Mouse (Mus musculus) embryonic facial prominence, embryonic 12.5 days (tissue): ENCODE data around the gene Ckm. TPM values are rescaled to one million over a fixed set of nuclear protein-coding genes. Genes with fewer than 3 reads are reported as not detected.

ENCODE experiments used
- ATAC-seq: fragments of 200-750 bp; cut with Nextera tagmentation; 2 replicates; pipeline ENCODE4 v1.8.0; 2017; ENCODE audit not compliant: insufficient number of reproducible peaks, insufficient read depth, low FRiP score, low TSS enrichment
- H3K27ac ChIP-seq: fragments of 300-500 bp; sonication (generic); 2 replicates; pipeline ENCODE4 v1.5.1; 2016; ENCODE audit warnings: mild to moderate bottlenecking
- H3K27me3 ChIP-seq: fragments of 300-500 bp; sonication (generic); 2 replicates; pipeline ENCODE4 v1.6.1; 2016; ENCODE audit warnings: mild to moderate bottlenecking, moderate library complexity
- H3K36me3 ChIP-seq: fragments of 300-500 bp; sonication (generic); 2 replicates; pipeline ENCODE4 v1.6.1; 2016; ENCODE audit warnings: mild to moderate bottlenecking
- H3K4me1 ChIP-seq: fragments of 300-500 bp; sonication (generic); 2 replicates; pipeline ENCODE4 v1.6.1; 2016
- H3K4me2 ChIP-seq: fragments of 300-500 bp; sonication (generic); replicated peaks from 2 replicates; pipeline ENCODE4 v1.6.1; 2016; ENCODE audit warnings: mild to moderate bottlenecking, moderate library complexity
- H3K4me3 ChIP-seq: fragments of 300-500 bp; sonication (generic); 2 replicates; pipeline ENCODE4 v1.5.1; 2016; ENCODE audit warnings: mild to moderate bottlenecking
- H3K9ac ChIP-seq: fragments of 300-500 bp; sonication (generic); 2 replicates; pipeline ENCODE4 v1.6.1; 2016; ENCODE audit warnings: mild to moderate bottlenecking, moderate library complexity
- H3K9me3 ChIP-seq: fragments of 300-500 bp; sonication (generic); 2 replicates; pipeline ENCODE4 v1.6.1; 2016; ENCODE audit warnings: mild to moderate bottlenecking, moderate library complexity
- WGBS: fragments of 180-500 bp; shearing (Covaris S2); methylation state at CpG from one replicate; pipeline ENCODE4 v1.1.7; 2016; 5-methylcytosine and 5-hydroxymethylcytosine counted together
- polyA plus RNA-seq: library from polyadenylated mRNA; unstranded; fragments of >200 nt; fragmentation: Nextera tagmentation; extraction: Ambion mirVana; gene quantifications from 2 replicates; pipeline ENCODE4 v1.2.1, GENCODE M21; 2016

Ckm gene
- polyA plus RNA-seq, 1 experiment from 2014 or later, result 0.52 TPM

- 87% methylated on average over 9 of the region's 9 CpGs for WGBS
- H3K9ac ChIP-seq, result no peak overlapping the region
- ATAC-seq, result no peak
- no peaks in the 10 kb centered on the region for H3K9me3 ChIP-seq
- H3K4me3 ChIP-seq, result no peak overlapping the region
- H3K4me2 ChIP-seq, result no peak overlapping the region
- H3K4me1 ChIP-seq, result no peaks in the 10 kb centered on the region
- no peak overlapping the region for H3K27ac ChIP-seq
- H3K36me3 ChIP-seq, result peaks cover 82% of the 10 kb centered on the region
- no peaks in the 10 kb centered on the region for H3K27me3 ChIP-seq
Measured at GRCm38 (mm10) chr7:19441448-19442091, 37.0 kb downstream of the Ckm start.

- no peak overlapping the region for H3K27ac ChIP-seq
- no peak overlapping the region for H3K9ac ChIP-seq
- no peak for ATAC-seq
- H3K36me3 ChIP-seq, result peaks cover 84% of the 10 kb centered on the region
- H3K4me3 ChIP-seq, result no peak overlapping the region
- H3K27me3 ChIP-seq, result no peaks in the 10 kb centered on the region
- no peaks in the 10 kb centered on the region for H3K9me3 ChIP-seq
- WGBS, result 42% methylated on average over 3 of the region's 3 CpGs
- no peak overlapping the region for H3K4me2 ChIP-seq
- no peaks in the 10 kb centered on the region for H3K4me1 ChIP-seq
Measured at GRCm38 (mm10) chr7:19443344-19443743, 38.8 kb downstream of the Ckm start.

GRCm38 (mm10) chr7:19444801-19445200 is 40.2 kb downstream of the Ckm start:
- ATAC-seq, result no peak
- Histone ChIP-seq H3K4me2 (no peak overlapping the region), H3K36me3 (peaks cover 86% of the 10 kb centered on the region), H3K4me3 (0 out of 2 replicates have a peak overlapping the region, but pooled peaks have one; percentile 0), H3K27ac (no peak overlapping the region), H3K9me3 (no peaks in the 10 kb centered on the region), H3K4me1 (no peaks in the 10 kb centered on the region), H3K27me3 (no peaks in the 10 kb centered on the region), H3K9ac (no peak overlapping the region)
- WGBS, result 87% methylated on average over 12 of the region's 12 CpGs

- Histone ChIP-seq H3K27me3 (no peaks in the 10 kb centered on the region), H3K9ac (no peak overlapping the region), H3K27ac (no peak overlapping the region), H3K4me1 (no peaks in the 10 kb centered on the region), H3K4me2 (no peak overlapping the region), H3K9me3 (0 out of 2 replicates have a peak, but pooled peaks cover 3% of the 10 kb centered on the region), H3K36me3 (peaks cover 82% of the 10 kb centered on the region), H3K4me3 (no peak overlapping the region)
- 95% methylated on average over 16 of the region's 16 CpGs for WGBS
- ATAC-seq, result no peak
Measured at GRCm38 (mm10) chr7:19447689-19448088, 43.1 kb downstream of the Ckm start.

- Histone ChIP-seq H3K4me3 (no peak overlapping the region), H3K4me2 (no peak overlapping the region), H3K27me3 (no peaks in the 10 kb centered on the region), H3K36me3 (peaks cover 80% of the 10 kb centered on the region), H3K9ac (no peak overlapping the region), H3K4me1 (no peaks in the 10 kb centered on the region), H3K9me3 (0 out of 2 replicates have a peak, but pooled peaks cover 3% of the 10 kb centered on the region), H3K27ac (no peak overlapping the region)
- no peak for ATAC-seq
- 77% methylated on average over 12 of the region's 12 CpGs for WGBS
Measured at GRCm38 (mm10) chr7:19449165-19449564, 44.6 kb downstream of the Ckm start.

GRCm38 (mm10) chr7:19455186-19455585 is 50.6 kb downstream of the Ckm start:
- 92% methylated on average over 4 of the region's 4 CpGs for WGBS
- no peak overlapping the region for H3K9ac ChIP-seq
- H3K9me3 ChIP-seq, result 0 out of 2 replicates have a peak, but pooled peaks cover 3% of the 10 kb centered on the region
- H3K4me1 ChIP-seq, result peaks cover 19% of the 10 kb centered on the region
- ATAC-seq, result no peak
- no peaks in the 10 kb centered on the region for H3K27me3 ChIP-seq
- peaks cover 44% of the 10 kb centered on the region for H3K36me3 ChIP-seq
- H3K4me2 ChIP-seq, result no peak overlapping the region
- no peak overlapping the region for H3K4me3 ChIP-seq
- H3K27ac ChIP-seq, result no peak overlapping the region

- Histone ChIP-seq H3K9me3 (0 out of 2 replicates have a peak, but pooled peaks cover under 1% of the 10 kb centered on the region), H3K27me3 (no peaks in the 10 kb centered on the region), H3K27ac (no peak overlapping the region), H3K4me2 (0 out of 2 replicates have a peak overlapping the region, but pooled peaks have one; percentile 7), H3K4me3 (no peak overlapping the region), H3K9ac (no peak overlapping the region), H3K36me3 (peaks cover 36% of the 10 kb centered on the region), H3K4me1 (peaks cover 19% of the 10 kb centered on the region)
- 81% methylated on average over 11 of the region's 11 CpGs for WGBS
- no peak for ATAC-seq
Measured at GRCm38 (mm10) chr7:19455819-19456495, 51.4 kb downstream of the Ckm start.

- Histone ChIP-seq H3K27me3 (no peaks in the 10 kb centered on the region), H3K27ac (no peak overlapping the region), H3K4me2 (peak overlapping the region; percentile 99), H3K9ac (no peak overlapping the region), H3K4me3 (peak overlapping the region; percentile 97), H3K4me1 (peaks cover 19% of the 10 kb centered on the region), H3K9me3 (no peaks in the 10 kb centered on the region), H3K36me3 (peaks cover 29% of the 10 kb centered on the region)
- WGBS, result 94% methylated on average over 7 of the region's 7 CpGs
- ATAC-seq, result no peak
Measured at GRCm38 (mm10) chr7:19456628-19457027, 52.1 kb downstream of the Ckm start.

- Histone ChIP-seq H3K27me3 (no peaks in the 10 kb centered on the region), H3K4me2 (peak overlapping the region; percentile 99), H3K27ac (peak overlapping the region; percentile 87), H3K4me3 (peak overlapping the region; percentile 97), H3K9me3 (no peaks in the 10 kb centered on the region), H3K9ac (peak overlapping the region; percentile 92), H3K36me3 (peaks cover 23% of the 10 kb centered on the region), H3K4me1 (peaks cover 19% of the 10 kb centered on the region)
- 6% methylated on average over 14 of the region's 14 CpGs for WGBS
- ATAC-seq, result no peak; the same call in 1 of the 2 replicates
Measured at GRCm38 (mm10) chr7:19457414-19458071, 53.0 kb downstream of the Ckm start.

- Histone ChIP-seq H3K9ac (peak overlapping the region; percentile 92), H3K27ac (peak overlapping the region; percentile 87), H3K4me1 (peaks cover 23% of the 10 kb centered on the region), H3K36me3 (peaks cover 23% of the 10 kb centered on the region), H3K9me3 (no peaks in the 10 kb centered on the region), H3K27me3 (no peaks in the 10 kb centered on the region), H3K4me2 (peak overlapping the region; percentile 99), H3K4me3 (peak overlapping the region; percentile 97)
- under 1% methylated on average over 23 of the region's 31 CpGs for WGBS
- peak; percentile 69 for ATAC-seq
Measured at GRCm38 (mm10) chr7:19458072-19458486, 53.5 kb downstream of the Ckm start.

- Histone ChIP-seq H3K9me3 (no peaks in the 10 kb centered on the region), H3K27ac (peak within 1 kb of the TSS; percentile 87), H3K9ac (peak within 1 kb of the TSS; percentile 92), H3K27me3 (no peaks in the 10 kb centered on the region), H3K4me2 (peak within 1 kb of the TSS; percentile 99), H3K4me1 (peaks cover 27% of the 10 kb centered on the region), H3K4me3 (peak within 1 kb of the TSS; percentile 97), H3K36me3 (peaks cover 18% of the 10 kb centered on the region)
- 0% methylated on average over 21 of the region's 42 CpGs for WGBS
- peak; percentile 74 for ATAC-seq
Measured at GRCm38 (mm10) chr7:19458591-19459111, 54.1 kb downstream of the Ckm start, which contains the start of gene Mark4. Gene Mark4 (minus strand): TSS chr7:19458821.
